Mouse (Mus musculus) leukemia stem cell, adult 10-12 weeks (primary cell): ENCODE data around the gene Ogfod3. TPM values are rescaled to one million over a fixed set of nuclear protein-coding genes. Genes with fewer than 3 reads are reported as not detected.

Experiments
- polyA plus RNA-seq: library from polyadenylated mRNA; stranded (reverse); fragments of >175 nt; gene quantifications from 2 replicates; pipeline ENCODE4 v1.2.3, GENCODE M21; 2012; ENCODE audit warnings: low replicate concordance

Ogfod3 gene
- polyA plus RNA-seq, result 4.3 and 9.0 TPM in 2 replicates

GRCm38 (mm10) chr11:121204161-121205006 is at the start of gene Ogfod3, which contains the start of gene Hexdc:
Gene Ogfod3, minus strand, starts transcription at chr11:121204711.
Gene Hexdc, plus strand, starts transcription at chr11:121204433.

GRCm38 (mm10) chr11:121236564-121237344 is 32.2 kb upstream of the Ogfod3 start, which contains the start of gene Narf:
Gene Narf, plus strand, starts transcription at chr11:121237253.

GRCm38 (mm10) chr11:121229018-121229439 is 24.5 kb upstream of the Ogfod3 start, which contains the start of gene Cybc1:
Gene Cybc1, minus strand, starts transcription at chr11:121229322.

GRCm38 (mm10) chr11:121159971-121160370 is 44.5 kb downstream of the Ogfod3 start, which contains the start of gene Uts2r:
Gene Uts2r, plus strand, starts transcription at chr11:121160271.

GRCm38 (mm10) chr11:121145865-121146264 is 58.6 kb downstream of the Ogfod3 start, which contains the start of gene Tex19.1:
Gene Tex19.1, plus strand, starts transcription at chr11:121146143.

Other genes starting within 250 kb of the Ogfod3 start
- 102 and 115 TPM in 2 replicates for gene Csnk1d, start 213.4 kb downstream of the Ogfod3 start, polyA plus RNA-seq
- 3.7 and 14.9 TPM in 2 replicates for gene Cd7, start 165.3 kb downstream of the Ogfod3 start, polyA plus RNA-seq
- gene Sectm1b, start 141.1 kb downstream of the Ogfod3 start, polyA plus RNA-seq, result not detected in 2 replicates
- not detected in 2 replicates for gene Sectm1a, start 123.5 kb downstream of the Ogfod3 start, polyA plus RNA-seq
- gene Tex19.2, start 86.0 kb downstream of the Ogfod3 start, polyA plus RNA-seq, result not detected in 2 replicates
- gene Tex19.1, start 58.6 kb downstream of the Ogfod3 start, polyA plus RNA-seq, result not detected in 2 replicates
- gene Uts2r, start 44.4 kb downstream of the Ogfod3 start, polyA plus RNA-seq, result not detected in 2 replicates
- 7.4 and 12.8 TPM in 2 replicates for gene Hexdc, start 278 bp downstream of the Ogfod3 start, polyA plus RNA-seq
- gene Cybc1, start 24.6 kb upstream of the Ogfod3 start, polyA plus RNA-seq, result 10.0 and 19.4 TPM in 2 replicates
- 6.8 and 16.3 TPM in 2 replicates for gene Narf, start 32.5 kb upstream of the Ogfod3 start, polyA plus RNA-seq
- gene Foxk2, start 55.3 kb upstream of the Ogfod3 start, polyA plus RNA-seq, result 39.0 and 51.3 TPM in 2 replicates
- 5.3 and 11.6 TPM in 2 replicates for gene Wdr45b, start 149.7 kb upstream of the Ogfod3 start, polyA plus RNA-seq
- not detected in 2 replicates for gene Rab40b, start 183.5 kb upstream of the Ogfod3 start, polyA plus RNA-seq
- gene Fn3krp, start 216.7 kb upstream of the Ogfod3 start, polyA plus RNA-seq, result 5.6 and 11.2 TPM in 2 replicates
- gene Fn3k, start 230.2 kb upstream of the Ogfod3 start, polyA plus RNA-seq, result 2.6 and 2.9 TPM in 2 replicates
- 2.5 and 2.9 TPM in 2 replicates for gene Tbcd, start 247.2 kb upstream of the Ogfod3 start, polyA plus RNA-seq